Mouse (Mus musculus): Measurements from ENCODE around the gene Fbxl20.

Fbxl20 gene

DNA sequence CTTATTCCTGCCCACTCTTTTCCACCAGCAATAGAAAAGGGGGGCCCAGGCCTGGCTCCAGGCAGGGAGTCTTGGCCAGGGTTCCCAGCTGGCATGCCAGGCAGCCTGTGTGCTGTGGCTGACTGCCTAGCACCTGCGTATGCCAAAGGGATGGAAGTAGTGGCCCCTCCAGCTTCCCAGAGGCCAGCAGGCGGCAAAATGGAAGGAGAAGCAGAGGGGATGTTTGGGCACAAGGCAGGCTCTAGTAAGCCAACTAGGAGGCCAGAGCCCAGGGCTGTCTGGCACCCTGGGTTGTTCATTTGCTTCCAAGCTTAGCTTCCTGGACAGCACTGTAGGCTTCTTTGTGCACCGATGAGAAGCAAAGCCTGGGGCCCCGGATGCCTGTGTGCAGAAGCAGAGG lies 102.5 kb downstream of the Fbxl20 start:
- no peak for DNase-seq

- DNase-seq: no peak
Observed at GRCm38 (mm10) chr11:98046466-98046865, 103.7 kb downstream of the Fbxl20 start.

GRCm38 (mm10) chr11:98045596-98045995 lies 104.6 kb downstream of the Fbxl20 start:
- no peak for DNase-seq

DNA sequence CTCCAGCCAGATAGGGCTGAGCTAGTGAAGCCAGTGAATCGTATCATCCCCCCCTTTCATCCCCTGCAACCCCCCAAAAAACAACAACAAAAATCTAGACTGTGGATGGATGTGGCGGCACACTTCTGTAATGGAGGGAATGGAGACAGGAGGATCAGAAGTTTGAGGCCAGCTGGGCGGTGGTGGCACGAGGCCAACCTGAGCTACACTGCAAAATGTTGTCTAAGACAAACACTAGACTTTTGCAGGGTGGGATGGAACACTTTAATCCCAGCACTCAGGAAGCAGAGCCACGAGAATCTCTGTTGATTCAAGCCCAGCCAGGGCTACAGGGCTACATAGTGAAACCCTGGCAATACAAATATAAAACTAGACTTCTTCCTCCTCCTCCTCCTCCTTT lies 106.1 kb downstream of the Fbxl20 start:
- DNase-seq: no peak

GRCm38 (mm10) chr11:98042741-98043140 lies 107.5 kb downstream of the Fbxl20 start:
- no peak for DNase-seq

- DNase-seq: no peak
Observed at GRCm38 (mm10) chr11:98040975-98041374, 109.2 kb downstream of the Fbxl20 start.

DNA sequence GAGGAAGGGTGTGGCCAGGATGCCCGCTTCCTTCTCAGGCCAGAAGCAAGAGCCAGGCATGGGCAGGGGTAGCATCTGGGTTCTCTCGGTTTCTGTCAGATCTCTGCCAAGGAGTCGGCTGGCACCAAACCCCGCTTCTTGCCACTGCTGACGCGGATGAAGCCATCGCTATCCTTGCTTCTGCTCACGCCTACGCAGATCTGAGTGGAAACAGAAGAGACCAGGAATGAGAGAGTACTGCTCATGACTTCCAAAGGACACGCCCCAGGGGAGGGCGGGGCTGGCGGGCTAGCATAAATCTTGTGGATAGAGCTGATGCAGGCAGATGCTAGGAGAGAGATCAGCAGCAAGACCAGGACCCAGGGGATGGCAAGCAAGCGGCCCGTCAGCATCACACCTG lies 112.3 kb downstream of the Fbxl20 start:
- no peak for DNase-seq

- DNase-seq: no peak
Observed at GRCm38 (mm10) chr11:98035977-98036377, 114.2 kb downstream of the Fbxl20 start.

GRCm38 (mm10) chr11:98034840-98035239 lies 115.4 kb downstream of the Fbxl20 start:
- DNase-seq: no peak

DNA sequence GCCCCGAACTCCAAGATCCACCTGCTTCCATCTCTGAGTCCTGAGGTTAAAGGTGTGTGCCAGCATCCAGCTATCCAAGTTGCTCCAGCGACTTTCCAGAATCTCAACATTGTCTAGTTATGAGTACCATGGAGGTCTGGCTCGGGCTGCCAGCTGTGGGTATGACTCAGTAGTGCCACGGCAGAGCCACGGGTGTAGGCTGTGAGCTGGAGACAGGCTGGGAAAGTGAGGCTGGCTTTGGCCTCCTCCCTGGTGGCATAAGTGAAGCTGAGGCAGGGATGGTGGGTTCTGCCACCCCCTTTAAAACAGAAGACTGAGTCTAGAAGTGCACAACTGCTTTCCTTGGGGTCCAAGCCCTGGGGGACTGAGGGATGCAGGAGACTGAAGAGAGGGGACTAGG lies 116.1 kb downstream of the Fbxl20 start:
- no peak for DNase-seq
